Mouse (Mus musculus) hindbrain, embryonic 16.5 days (tissue): ENCODE measurements at regions not wholly inside any gene's neighbourhood (a gene's known extent, or its start where the extent isn't known, plus 50 kb on each side); places are given as distances from the start of the nearest gene placed in this dataset.

Experiments used
- ATAC-seq: fragments of 200-750 bp; cut with Nextera tagmentation; 2 replicates; pipeline ENCODE4 v1.8.0; 2017; ENCODE audit warnings: moderate TSS enrichment, moderate library complexity
- H3K27ac ChIP-seq: fragments of 300-500 bp; sonication (generic); 2 replicates; pipeline ENCODE4 v1.5.1; 2014; ENCODE audit warnings: low read depth, mild to moderate bottlenecking, control low read depth, low read length, moderate library complexity
- H3K27me3 ChIP-seq: fragments of 300-500 bp; sonication (generic); replicated peaks from 2 replicates; pipeline ENCODE4 v1.6.1; 2014; ENCODE audit warnings: low read length; ENCODE audit not compliant: control insufficient read depth, insufficient read depth
- H3K36me3 ChIP-seq: fragments of 300-500 bp; sonication (generic); 2 replicates; pipeline ENCODE4 v1.6.1; 2014; ENCODE audit warnings: mild to moderate bottlenecking, low read length, moderate library complexity, mixed read lengths; ENCODE audit not compliant: control insufficient read depth, insufficient read depth
- H3K4me1 ChIP-seq: fragments of 300-500 bp; sonication (generic); 2 replicates; pipeline ENCODE4 v1.6.1; 2014; ENCODE audit warnings: low read depth, low read length; ENCODE audit not compliant: control insufficient read depth, insufficient read depth
- H3K4me2 ChIP-seq: fragments of 300-500 bp; sonication (generic); 2 replicates; pipeline ENCODE4 v1.6.1; 2014; ENCODE audit warnings: mild to moderate bottlenecking, low read length, control low read depth, moderate library complexity
- H3K4me3 ChIP-seq: fragments of 300-500 bp; sonication (generic); 2 replicates; pipeline ENCODE4 v1.5.1; 2014; ENCODE audit warnings: mild to moderate bottlenecking, low read length, control low read depth, moderate library complexity
- H3K9ac ChIP-seq: fragments of 300-500 bp; sonication (generic); 2 replicates; pipeline ENCODE4 v1.6.1; 2014; ENCODE audit warnings: low read depth, mild to moderate bottlenecking, control low read depth, low read length, moderate library complexity
- H3K9me3 ChIP-seq: fragments of 300-500 bp; sonication (generic); 2 replicates; pipeline ENCODE4 v1.6.1; 2014; ENCODE audit warnings: mild to moderate bottlenecking, low read length, moderate library complexity; ENCODE audit not compliant: control insufficient read depth
- WGBS: fragments of 180-500 bp; shearing (Covaris S2); extraction: QIAGEN DNeasy Blood & Tissue Kit; methylation state at CpG from one replicate; pipeline ENCODE4 v1.1.7; 2014; 5-methylcytosine and 5-hydroxymethylcytosine counted together

DNA sequence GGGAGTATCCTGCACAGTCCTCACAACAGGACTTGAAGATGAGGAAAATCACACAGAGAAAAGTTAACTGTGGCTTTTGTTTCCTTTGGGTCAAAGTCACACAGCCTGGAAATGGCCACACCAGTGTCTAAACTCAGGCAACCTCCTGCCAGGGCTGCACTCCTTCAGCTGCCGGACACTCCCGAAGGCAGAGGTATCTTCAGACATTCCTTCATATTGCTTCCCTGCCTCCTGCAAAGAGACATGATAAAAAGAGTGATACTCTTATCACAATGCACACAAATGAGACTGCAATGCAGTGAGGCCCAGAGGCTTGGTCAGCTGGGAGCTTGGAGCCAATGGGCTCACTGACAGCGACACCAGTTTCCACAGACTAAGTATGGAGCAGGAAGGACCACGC is 243.4 kb upstream of the Smlr1 start:
- Histone ChIP-seq H3K27me3 (no peaks in the 10 kb centered on the region), H3K4me1 (no peaks in the 10 kb centered on the region), H3K9me3 (no peaks in the 10 kb centered on the region), H3K27ac (no peak overlapping the region), H3K36me3 (no peaks in the 10 kb centered on the region), H3K4me3 (no peak overlapping the region), H3K9ac (no peak overlapping the region), H3K4me2 (no peak overlapping the region)
- WGBS: 91% methylated on average over 4 of the region's 4 CpGs
- no peak for ATAC-seq

DNA sequence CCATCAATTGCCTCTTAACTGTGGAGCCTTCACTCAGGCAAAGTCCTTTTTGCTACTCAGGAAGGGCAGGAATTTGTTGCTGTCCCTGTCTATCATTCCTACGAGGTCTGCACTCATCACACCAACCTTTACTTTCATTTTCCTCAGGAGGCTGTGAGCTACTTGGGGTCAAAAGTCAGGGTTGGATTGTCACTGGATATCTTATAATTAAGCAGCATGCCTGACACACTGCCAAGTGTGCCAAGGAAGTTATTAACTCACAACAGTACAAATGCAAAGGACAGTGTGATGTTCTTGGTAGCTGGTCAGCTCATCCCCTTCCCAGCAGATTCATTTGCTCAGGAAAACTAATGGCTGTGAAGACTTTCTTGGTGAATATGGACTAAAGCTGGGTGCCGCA is 241.7 kb upstream of the Smlr1 start:
- Histone ChIP-seq H3K9me3 (no peaks in the 10 kb centered on the region), H3K4me2 (no peak overlapping the region), H3K4me1 (no peaks in the 10 kb centered on the region), H3K4me3 (no peak overlapping the region), H3K9ac (no peak overlapping the region), H3K27me3 (no peaks in the 10 kb centered on the region), H3K36me3 (no peaks in the 10 kb centered on the region), H3K27ac (no peak overlapping the region)
- WGBS: 76% methylated on average over 2 of the region's 2 CpGs
- ATAC-seq: no peak

DNA sequence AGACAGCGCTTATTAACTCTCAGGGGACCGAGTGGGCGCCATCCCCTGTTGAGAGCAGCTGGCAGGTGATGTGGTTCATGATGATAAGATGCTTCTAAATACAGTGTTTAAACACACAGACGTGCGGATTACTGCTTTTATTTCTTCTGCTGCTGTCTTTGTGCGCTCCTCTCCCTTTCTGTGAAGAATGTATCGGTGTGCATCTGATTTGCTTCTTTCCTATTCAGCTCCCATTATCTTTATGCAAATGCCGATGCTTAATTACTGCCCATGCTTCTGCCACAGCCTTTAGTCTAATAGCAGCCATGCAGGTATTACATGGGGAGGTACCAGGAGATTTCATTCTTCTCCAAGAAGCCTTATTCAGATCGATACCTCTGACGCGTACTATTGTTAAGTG is 240.6 kb upstream of the Smlr1 start:
- Histone ChIP-seq H3K4me2 (no peak overlapping the region), H3K9ac (no peak overlapping the region), H3K36me3 (no peaks in the 10 kb centered on the region), H3K9me3 (no peaks in the 10 kb centered on the region), H3K4me3 (no peak overlapping the region), H3K27me3 (no peaks in the 10 kb centered on the region), H3K4me1 (no peaks in the 10 kb centered on the region), H3K27ac (no peak overlapping the region)
- 0 out of 2 replicates have a peak, but pooled peaks have one; percentile 52 for ATAC-seq
- 60% methylated on average over 11 of the region's 11 CpGs for WGBS

DNA sequence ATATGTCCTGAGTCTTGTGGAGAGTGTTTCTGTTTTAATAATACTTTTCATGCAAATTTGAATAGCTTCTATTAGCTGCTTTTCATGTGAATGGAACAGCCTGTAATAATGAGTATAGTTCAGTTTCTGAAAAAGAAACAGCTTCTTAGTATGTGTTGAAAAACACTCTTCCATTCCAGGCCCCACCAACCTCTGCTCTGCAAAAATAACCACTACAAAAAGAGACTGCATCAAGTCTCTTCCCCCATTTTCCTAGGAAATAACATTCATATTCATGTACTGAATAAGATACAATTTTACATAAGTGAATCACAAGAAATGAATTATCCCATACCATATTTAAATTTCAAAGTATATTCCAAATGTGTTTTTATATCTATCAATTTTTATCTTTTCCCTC is 234.0 kb upstream of the Smlr1 start:
- Histone ChIP-seq H3K9ac (no peak overlapping the region), H3K27me3 (no peaks in the 10 kb centered on the region), H3K4me2 (no peak overlapping the region), H3K9me3 (no peaks in the 10 kb centered on the region), H3K36me3 (no peaks in the 10 kb centered on the region), H3K27ac (no peak overlapping the region), H3K4me3 (no peak overlapping the region), H3K4me1 (no peaks in the 10 kb centered on the region)
- no peak for ATAC-seq

DNA sequence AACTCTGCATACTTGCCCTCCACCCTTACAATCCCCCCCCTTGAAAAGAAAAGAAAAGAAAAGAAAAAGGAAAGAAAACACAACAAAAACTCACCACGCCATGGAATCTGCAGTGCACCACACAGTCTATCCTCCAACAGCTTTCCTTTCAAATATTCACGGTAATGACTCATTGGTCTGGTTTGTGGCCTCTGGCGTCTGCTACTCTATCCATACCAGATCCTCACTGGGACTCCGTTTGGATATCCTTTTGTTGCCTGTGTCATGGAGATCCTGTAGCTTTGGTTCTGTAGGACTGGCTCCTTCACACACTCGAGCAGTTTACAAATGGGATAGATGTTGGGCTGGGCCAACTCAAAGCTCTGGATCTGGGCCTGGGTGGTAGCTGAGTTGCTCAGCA is 232.4 kb upstream of the Smlr1 start:
- Histone ChIP-seq H3K36me3 (no peaks in the 10 kb centered on the region), H3K4me1 (no peaks in the 10 kb centered on the region), H3K4me3 (no peak overlapping the region), H3K27me3 (no peaks in the 10 kb centered on the region), H3K9me3 (no peaks in the 10 kb centered on the region), H3K4me2 (no peak overlapping the region), H3K27ac (no peak overlapping the region), H3K9ac (no peak overlapping the region)
- ATAC-seq: no peak
- 85% methylated on average over 5 of the region's 5 CpGs for WGBS

DNA sequence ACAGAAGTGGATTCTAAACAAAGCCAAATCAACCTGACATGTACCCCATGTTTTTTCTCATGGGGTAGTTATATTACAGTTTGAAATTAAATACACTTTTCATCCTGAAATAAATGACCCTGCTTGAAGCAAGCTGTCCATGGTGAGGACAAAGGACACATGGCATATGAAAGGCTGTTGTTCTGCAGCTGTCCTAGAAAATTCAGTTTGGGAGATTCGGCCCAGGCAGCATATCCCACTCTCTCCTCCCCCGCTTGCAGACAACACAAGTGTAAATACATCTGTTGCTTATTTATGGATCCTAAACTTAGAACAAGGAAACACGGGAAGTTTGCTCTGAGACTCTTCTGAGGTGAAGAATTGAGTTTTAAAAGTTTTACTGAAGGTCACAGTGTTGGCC is 218.2 kb upstream of the Smlr1 start:
- H3K4me2 ChIP-seq: no peak overlapping the region
- H3K9me3 ChIP-seq: no peaks in the 10 kb centered on the region
- 69% methylated on average over 3 of the region's 3 CpGs for WGBS
- H3K9ac ChIP-seq: no peak overlapping the region
- H3K27ac ChIP-seq: no peak overlapping the region
- H3K4me3 ChIP-seq: no peak overlapping the region
- no peak for ATAC-seq
- H3K27me3 ChIP-seq: no peaks in the 10 kb centered on the region
- H3K4me1 ChIP-seq: no peaks in the 10 kb centered on the region
- H3K36me3 ChIP-seq: no peaks in the 10 kb centered on the region

DNA sequence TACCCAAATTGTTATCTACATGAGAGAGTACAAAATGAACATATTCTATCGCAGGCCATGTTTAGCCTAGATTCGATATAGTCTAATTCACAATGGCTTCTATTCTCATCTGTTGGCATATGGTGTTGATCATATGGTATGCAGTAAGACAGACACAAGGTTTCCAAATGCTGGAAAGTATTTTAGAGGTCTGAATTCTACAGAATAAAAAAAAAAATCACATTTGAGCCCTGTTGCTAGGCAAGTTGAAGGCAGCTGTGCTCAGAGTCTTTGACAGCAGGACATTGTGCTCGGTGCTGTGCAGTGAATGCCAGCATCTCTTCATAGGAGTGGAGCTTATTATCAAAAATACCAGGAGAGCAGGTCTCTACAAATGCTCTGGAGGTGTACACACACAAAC is 206.6 kb upstream of the Smlr1 start:
- H3K9me3 ChIP-seq: no peaks in the 10 kb centered on the region
- 61% methylated on average over 3 of the region's 3 CpGs for WGBS
- no peaks in the 10 kb centered on the region; the same call in 1 of the 2 replicates for H3K4me1 ChIP-seq
- no peak overlapping the region for H3K4me2 ChIP-seq
- no peaks in the 10 kb centered on the region for H3K36me3 ChIP-seq
- no peaks in the 10 kb centered on the region for H3K27me3 ChIP-seq
- no peak overlapping the region for H3K4me3 ChIP-seq
- ATAC-seq: peak; percentile 42; the same call in 1 of the 2 replicates
- no peak overlapping the region for H3K9ac ChIP-seq
- no peak overlapping the region for H3K27ac ChIP-seq

DNA sequence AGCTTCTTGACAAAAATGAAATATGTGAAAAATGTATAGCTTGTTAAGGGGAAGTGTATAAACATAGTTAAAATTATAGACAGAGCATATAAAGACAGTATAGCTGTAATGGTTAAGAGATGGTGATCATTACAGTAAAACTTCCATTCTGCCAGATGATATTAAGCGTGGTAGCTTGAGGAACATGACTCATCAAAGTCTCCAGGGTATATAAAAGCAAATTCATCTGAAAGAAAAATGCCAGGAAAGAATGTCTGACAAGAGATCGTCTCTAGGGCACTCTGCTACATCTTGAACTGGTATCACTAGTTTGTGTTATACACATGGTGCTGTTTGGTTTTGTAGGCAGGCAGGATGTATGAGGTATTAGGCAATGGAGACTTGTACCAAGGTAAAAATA is 204.9 kb upstream of the Smlr1 start:
- no peaks in the 10 kb centered on the region for H3K9me3 ChIP-seq
- WGBS: 67% methylated on average over 2 of the region's 2 CpGs
- H3K36me3 ChIP-seq: no peaks in the 10 kb centered on the region
- no peaks in the 10 kb centered on the region for H3K27me3 ChIP-seq
- no peak overlapping the region for H3K4me2 ChIP-seq
- ATAC-seq: no peak
- H3K9ac ChIP-seq: no peak overlapping the region
- no peaks in the 10 kb centered on the region; the same call in 1 of the 2 replicates for H3K4me1 ChIP-seq
- no peak overlapping the region for H3K27ac ChIP-seq
- no peak overlapping the region for H3K4me3 ChIP-seq

DNA sequence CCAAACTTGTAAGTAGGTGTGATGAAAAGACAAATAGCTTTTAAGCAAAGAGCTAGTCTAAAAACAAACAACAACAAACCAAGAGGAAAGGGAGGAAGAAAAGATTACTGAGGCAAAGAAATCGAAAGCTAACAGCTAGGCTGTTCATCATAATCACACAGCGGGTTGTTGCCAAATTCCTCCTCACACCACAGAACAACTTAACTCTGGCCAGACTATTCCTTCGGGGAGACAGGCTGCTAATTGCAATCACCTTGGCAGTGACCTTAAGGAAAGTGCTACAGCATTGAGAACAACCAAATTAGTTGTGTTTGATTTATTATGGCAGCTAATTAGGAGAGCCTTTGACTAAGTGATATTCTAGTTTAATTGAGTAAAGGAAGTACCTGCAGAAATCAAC is 194.4 kb upstream of the Smlr1 start:
- H3K27ac ChIP-seq: no peak overlapping the region
- H3K9ac ChIP-seq: no peak overlapping the region
- no peak overlapping the region for H3K4me3 ChIP-seq
- H3K4me1 ChIP-seq: no peaks in the 10 kb centered on the region
- no peaks in the 10 kb centered on the region for H3K36me3 ChIP-seq
- no peak overlapping the region for H3K4me2 ChIP-seq
- no peaks in the 10 kb centered on the region for H3K27me3 ChIP-seq
- no peaks in the 10 kb centered on the region for H3K9me3 ChIP-seq
- 54% methylated on average over 3 of the region's 3 CpGs for WGBS
- ATAC-seq: 0 out of 2 replicates have a peak, but pooled peaks have one; percentile 37

DNA sequence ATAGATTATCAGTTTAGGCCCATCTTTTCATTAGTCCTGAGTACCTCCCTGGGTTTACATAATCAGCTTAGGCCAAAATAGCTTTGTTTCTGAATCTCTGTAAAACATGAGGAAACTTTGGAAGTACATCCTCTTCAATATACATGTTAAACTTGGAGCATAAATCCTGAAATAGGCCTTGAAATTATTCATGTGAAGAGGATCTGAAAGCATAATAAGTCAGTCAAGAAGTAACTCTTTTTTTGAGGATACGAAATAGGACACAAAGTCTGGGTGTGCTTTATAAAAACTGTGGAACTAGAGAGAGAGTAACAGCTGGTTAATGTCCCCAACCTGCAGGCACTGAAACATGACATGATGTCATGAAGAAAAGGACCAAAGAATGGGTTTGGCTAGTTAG is 187.9 kb upstream of the Smlr1 start:
- no peak for ATAC-seq
- Histone ChIP-seq H3K4me2 (no peak overlapping the region), H3K27ac (no peak overlapping the region), H3K27me3 (no peaks in the 10 kb centered on the region), H3K4me1 (no peaks in the 10 kb centered on the region), H3K36me3 (no peaks in the 10 kb centered on the region), H3K9me3 (no peaks in the 10 kb centered on the region), H3K9ac (no peak overlapping the region), H3K4me3 (no peak overlapping the region)
- 98% methylated on average over 1 of the region's 1 CpGs for WGBS
